Mouse (Mus musculus): ENCODE data around the gene Gsdma.
"Not testable (repeated sequence)": the region's sequence is repeated elsewhere in the genome, so short reads cannot be mapped to it uniquely, and the experiment has no call there.

The Gsdma gene

DNA sequence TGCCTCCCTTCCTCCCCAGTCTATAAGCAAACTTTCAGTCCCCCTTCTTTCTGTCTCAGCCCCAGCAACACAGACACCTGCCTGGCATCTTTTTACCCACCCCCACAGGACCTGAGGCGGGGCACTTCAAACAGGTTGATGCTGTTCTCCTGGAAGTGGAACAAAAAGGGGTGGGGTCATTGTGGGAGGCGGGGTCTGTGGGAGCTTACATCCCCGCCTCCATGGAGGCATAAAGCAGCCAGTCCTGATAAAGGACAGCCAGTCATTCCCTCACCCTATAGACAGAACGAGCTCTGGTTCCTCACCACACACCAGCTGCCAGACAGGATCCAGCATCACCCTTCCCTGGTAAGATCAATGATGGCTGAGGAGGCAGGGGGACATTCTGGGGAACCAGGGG is at the start of gene Gsdma:
Gene Gsdma (plus strand): TSS at position 261 of the 400 bp plus-strand sequence.
- DNase-seq (ENCODE audit: low spot score): no peak

DNA sequence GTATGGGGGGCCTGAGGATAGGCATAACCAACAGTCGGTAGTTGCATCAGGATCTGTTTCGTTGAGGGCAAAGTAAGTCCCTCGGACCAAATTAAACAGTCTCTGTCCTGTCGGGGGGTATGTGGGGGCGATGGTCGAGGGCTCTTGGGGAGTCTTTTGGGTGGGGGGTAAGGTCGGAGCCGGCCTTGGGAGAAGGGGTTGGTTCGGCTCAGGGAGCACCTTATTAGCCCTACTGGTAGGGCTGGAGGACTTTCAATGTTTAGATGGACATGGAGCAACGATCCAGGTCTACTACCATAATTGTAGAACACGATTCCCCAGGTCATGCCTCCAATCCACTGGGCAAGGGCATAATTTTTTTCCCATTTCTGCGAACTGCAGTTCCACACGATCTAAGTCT is 43.4 kb upstream of the Gsdma start:
- DNase-seq (ENCODE audit: low spot score): no peak

- DNase-seq (ENCODE audit: low spot score): not testable (repeated sequence)
These were observed 40.2 kb upstream of the Gsdma start for GRCm38 (mm10) chr11:98623981-98624380.

DNA sequence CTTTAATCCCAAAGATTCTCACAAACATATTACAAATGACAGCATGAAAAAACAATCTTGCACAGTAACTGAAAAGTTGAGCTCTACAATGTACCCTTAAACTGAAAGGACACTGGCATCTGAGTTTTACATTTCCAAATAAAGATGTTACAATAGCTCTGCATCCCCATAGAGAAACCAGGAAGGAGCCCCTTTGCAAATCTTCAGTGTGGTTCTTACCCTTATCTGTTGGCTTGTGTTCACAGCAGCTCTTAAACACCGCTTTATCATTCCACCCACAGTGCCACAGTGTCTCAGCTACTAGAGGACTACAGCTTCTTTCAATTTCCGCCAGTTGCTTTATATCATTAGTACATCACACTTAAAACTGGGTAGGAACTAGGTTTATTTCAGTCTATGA is 39.8 kb upstream of the Gsdma start:
- not testable (repeated sequence) for DNase-seq (ENCODE audit: low spot score)

DNA sequence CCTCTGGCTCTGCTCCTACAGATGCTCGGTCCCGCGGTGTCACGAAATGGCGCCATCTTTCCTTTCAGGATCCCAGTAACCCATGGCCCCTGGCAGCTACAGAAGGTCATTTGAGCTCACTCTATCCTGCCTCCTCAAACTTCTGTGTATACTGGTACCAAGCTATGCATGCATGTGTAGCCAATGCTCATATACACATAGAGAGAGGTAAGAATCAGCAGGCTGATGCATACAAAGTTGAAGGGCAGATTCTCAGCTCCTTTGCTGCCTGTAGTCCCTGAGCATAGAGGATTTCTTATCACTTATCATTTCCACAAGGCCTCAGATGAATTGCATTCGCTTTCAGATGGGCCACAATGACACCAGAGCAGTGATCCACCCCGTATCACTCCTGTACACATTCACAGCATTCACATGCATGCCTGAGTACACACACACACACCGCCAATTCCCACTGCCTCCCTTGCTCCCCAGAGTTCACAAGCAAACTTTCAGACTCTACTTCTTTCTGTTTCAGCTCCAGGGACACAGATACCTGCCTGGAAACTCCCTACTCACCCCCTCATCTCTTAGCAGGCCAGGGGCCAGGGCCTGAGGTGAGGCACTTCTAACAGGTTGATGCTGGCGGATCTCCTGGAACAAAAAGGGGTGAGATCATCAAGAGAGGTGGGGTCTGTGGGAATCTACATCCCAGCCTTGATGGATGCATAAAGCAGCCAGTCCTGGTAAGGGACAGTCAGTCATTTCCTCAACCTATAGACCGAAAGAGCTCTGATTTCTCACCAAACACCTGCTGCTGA is 38.3 kb upstream of the Gsdma start, which contains the start of the genes Gm12355 and Gsdma3:
Gene Gm12355 (minus strand): TSS at position 51 of the 800 bp plus-strand sequence.
Gene Gsdma3 (plus strand): TSS at position 750 of the 800 bp plus-strand sequence.
- no peak for DNase-seq (ENCODE audit: low spot score)

- no peak for DNase-seq (ENCODE audit: low spot score)
These were observed 35.4 kb upstream of the Gsdma start for GRCm38 (mm10) chr11:98628706-98629105.

GRCm38 (mm10) chr11:98630646-98631045 is 33.5 kb upstream of the Gsdma start:
- DNase-seq (ENCODE audit: low spot score): no peak

DNA sequence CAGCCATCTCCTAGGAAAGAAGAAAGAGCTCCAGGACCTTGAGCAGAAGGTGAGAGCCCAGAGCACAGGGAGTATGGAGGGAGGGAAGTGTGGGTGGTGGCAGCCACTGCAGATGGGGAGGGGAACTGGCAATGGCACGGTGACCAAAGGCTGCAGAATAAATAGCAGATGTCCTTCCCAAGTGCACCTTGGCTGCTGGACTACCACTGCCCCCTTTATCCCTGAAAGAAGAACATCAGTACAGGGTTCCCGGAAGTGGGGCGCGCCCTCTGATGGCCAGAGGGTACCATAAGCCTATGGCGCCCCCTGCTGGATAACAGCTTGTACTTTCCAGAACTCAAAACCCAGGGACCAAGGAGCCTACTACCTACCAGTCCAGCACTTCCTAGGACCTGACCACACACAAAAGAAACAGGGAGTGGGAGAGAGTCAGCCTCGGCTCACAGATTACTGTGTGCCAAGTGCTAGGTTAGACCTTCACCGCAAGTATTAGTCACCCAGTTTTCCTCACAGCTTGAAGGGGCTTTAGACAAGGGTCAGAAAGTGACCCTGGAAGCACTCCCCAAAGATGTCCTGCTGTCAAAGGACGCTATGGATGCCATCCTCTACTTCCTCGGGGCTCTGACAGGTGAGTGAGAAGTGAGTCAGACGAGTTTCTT is 28.7 kb upstream of the Gsdma start:
- peak; percentile 25 for DNase-seq (ENCODE audit: low spot score)

- no peak for DNase-seq (ENCODE audit: low spot score)
These were observed 26.6 kb upstream of the Gsdma start for GRCm38 (mm10) chr11:98637501-98637900.

GRCm38 (mm10) chr11:98640091-98640490 is 24.1 kb upstream of the Gsdma start:
- no peak for DNase-seq (ENCODE audit: low spot score)

DNA sequence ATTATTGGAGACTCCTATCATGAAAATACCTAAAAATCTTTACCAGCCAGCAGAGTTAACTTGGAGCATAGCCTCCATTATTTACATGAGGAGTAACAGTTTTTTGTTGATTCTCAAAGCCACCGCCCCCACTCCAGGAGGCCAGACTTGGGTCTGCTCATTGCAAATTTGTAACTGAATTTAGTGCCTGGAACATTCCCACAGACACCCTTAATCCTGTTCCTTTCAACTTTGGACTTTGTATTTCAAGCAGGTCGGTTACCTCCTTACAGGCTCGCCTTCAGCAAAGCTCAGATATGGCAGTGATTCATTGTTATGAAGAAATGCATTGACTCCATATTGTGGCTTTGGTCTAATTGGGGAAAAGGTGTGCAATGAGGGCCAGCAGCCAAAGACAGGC is 19.4 kb upstream of the Gsdma start:
- no peak for DNase-seq (ENCODE audit: low spot score)

DNA sequence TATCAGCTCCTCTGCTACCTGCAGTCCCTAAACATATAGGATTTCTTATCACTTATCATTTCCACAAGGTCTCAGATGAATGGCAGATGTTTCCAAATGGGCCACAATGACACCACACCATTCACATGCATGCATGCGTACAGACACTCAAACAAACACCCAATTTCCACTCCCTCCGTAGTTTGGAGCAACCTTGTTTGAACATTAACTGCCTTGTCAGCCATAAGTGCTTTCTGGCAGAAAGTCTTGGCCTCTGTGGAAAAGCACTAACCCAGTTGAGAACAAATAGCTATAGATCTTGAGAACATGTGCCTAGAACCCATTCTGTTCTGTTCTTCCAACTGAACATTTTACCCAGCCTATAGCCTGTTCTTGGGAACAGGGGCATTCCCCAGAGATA is 18.2 kb upstream of the Gsdma start:
- DNase-seq (ENCODE audit: low spot score): no peak

- no peak for DNase-seq (ENCODE audit: low spot score)
These were observed 17.7 kb upstream of the Gsdma start, which contains the start of gene Gsdma2 for GRCm38 (mm10) chr11:98646459-98646858. Gene Gsdma2 (plus strand): TSS chr11:98646759.

DNA sequence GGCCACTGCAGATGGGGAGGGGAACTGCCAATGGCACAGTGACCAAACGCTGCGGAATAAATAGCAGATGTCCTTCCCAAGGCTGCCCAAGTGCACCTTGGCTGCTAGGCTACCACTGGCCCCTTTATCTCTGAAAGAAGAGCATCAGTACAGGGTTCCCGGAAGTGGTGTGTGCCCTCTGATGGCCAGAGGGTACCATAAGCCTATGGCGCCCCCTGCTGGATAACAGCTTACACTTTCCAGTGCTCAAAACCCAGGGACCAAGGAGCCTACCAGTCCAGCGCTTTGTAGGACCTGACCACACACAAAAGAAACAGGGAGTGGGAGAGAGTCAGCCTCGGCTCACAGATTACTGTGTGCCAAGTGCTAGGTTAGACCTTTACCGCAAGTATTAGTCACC is 9.1 kb upstream of the Gsdma start:
- peak; percentile 71 for DNase-seq (ENCODE audit: low spot score)

GRCm38 (mm10) chr11:98660517-98660916 is 3.6 kb upstream of the Gsdma start:
- DNase-seq (ENCODE audit: low spot score): peak; percentile 74

- no peak for DNase-seq (ENCODE audit: low spot score)
These were observed 4.8 kb downstream of the Gsdma start for GRCm38 (mm10) chr11:98668984-98669383.

GRCm38 (mm10) chr11:98671284-98671815 is 7.2 kb downstream of the Gsdma start:
- DNase-seq (ENCODE audit: low spot score): no peak

GRCm38 (mm10) chr11:98671857-98672256 is 7.7 kb downstream of the Gsdma start:
- no peak for DNase-seq (ENCODE audit: low spot score)

GRCm38 (mm10) chr11:98672482-98672881 is 8.3 kb downstream of the Gsdma start:
- no peak for DNase-seq (ENCODE audit: low spot score)

- DNase-seq (ENCODE audit: low spot score): peak; percentile 77
These were observed 9.0 kb downstream of the Gsdma start for GRCm38 (mm10) chr11:98673136-98673535.

DNA sequence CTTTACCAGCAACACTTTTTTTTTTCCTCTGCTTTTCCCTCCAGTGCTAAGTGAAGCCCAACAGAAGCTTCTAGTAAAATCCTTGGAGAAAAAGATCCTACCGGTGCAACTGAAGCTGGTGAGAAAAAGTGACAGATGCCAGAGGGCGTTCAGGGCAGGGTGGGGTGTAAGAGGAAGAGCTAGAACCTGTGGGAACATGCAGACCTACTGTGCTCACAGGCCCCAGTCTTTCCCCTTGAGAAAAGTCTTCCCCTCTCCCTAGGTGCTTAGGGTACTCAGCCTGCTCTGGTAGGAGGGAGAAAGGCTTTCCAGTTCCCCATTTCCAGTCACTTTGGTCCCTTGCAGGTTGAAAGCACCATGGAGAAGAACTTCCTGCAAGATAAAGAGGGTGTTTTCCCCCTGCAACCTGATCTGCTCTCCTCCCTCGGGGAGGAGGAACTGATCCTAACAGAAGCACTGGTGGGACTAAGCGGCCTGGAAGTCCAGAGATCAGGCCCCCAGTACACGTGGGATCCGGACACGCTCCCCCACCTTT is 11.7 kb downstream of the Gsdma start:
- DNase-seq (ENCODE audit: low spot score): no peak

DNA sequence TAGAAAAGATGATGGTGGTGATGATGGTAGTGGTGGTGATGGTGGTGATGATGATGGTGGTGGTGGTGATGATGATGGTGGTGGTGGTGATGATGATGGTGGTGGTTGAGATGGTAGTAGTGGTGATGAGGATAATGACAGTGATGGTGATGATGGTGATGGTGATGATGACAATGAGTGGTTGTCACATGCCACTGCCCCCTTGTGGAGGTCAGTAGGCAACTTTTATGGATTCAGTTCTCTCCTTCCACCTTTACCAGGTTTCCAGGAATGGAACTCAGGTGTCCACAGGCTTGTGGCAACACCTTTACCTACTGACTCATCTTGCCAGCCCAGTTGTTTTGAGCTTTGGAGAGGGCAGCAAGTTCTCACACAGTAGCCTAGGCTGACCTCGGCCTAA is 15.9 kb downstream of the Gsdma start:
- no peak for DNase-seq (ENCODE audit: low spot score)

GRCm38 (mm10) chr11:98680595-98680994 is 16.4 kb downstream of the Gsdma start:
- DNase-seq (ENCODE audit: low spot score): not testable (repeated sequence)
